8 mouse cellular contexts compared by ENCODE assay signal in genomic region chr11:5707530-5708353, GRCm38 (mm10). TPM values are rescaled to one million over a fixed set of nuclear protein-coding genes. Genes with fewer than 3 reads are reported as not detected.
DNase-seq lines count a peak whose midpoint lies in the region; ATAC-seq lines count a peak whose summit lies in the region.

No protein-coding gene starts in this region.

- intact Hi-C loops in left cerebral cortex, postnatal 25 days (cut with DNase I) = loop anchor here (5.0 kb wide), 2 partner anchors 165 to 220 kb away; partner anchors contain the start of gene Ccdc117

- peaks cover 11% of the 10 kb centered on the region for H3K4me1 ChIP-seq in intestine, embryonic 16.5 days (ENCODE audit: control insufficient read depth, insufficient read depth, low read length)

- DNase-seq in adrenal gland, adult 8-10 months = peak; percentile 77
- peak; percentile 91 for DNase-seq in embryo, embryonic 11.5 days (ENCODE audit: low read depth, low spot score)
- DNase-seq in gastrocnemius, postnatal 4 days (ENCODE audit: low spot score in 2 of 2) = peak; percentile 84 to 93
- peak; percentile 79 to 84 for DNase-seq in left cerebral cortex, postnatal 25 days (ENCODE audit: low spot score in 2 of 2)
- DNase-seq in mesoderm, embryonic 11.5 days (ENCODE audit: low read depth, low spot score) = peak; percentile 92
- DNase-seq in right cerebral cortex, postnatal 25 days = peak; percentile 87
- peak; percentile 79 to 88 for DNase-seq in urinary bladder, postnatal 36 days (ENCODE audit: low spot score in 2 of 2)

- peak; percentile 97 for ATAC-seq in intestine, embryonic 16.5 days

- H3K36me3 ChIP-seq in intestine, embryonic 16.5 days (ENCODE audit: control insufficient read depth, insufficient read depth, low read length) = peaks cover 7% of the 10 kb centered on the region; the same call in 1 of the 2 replicates

- H3K4me2 ChIP-seq in intestine, embryonic 16.5 days (ENCODE audit: low read depth, low read length) = peak overlapping the region; percentile 92

- H3K9me3 ChIP-seq in intestine, embryonic 16.5 days (ENCODE audit: control insufficient read depth, low read length) = no peaks in the 10 kb centered on the region

- H3K4me3 ChIP-seq in intestine, embryonic 16.5 days (ENCODE audit: low read length) = peak overlapping the region; percentile 99

- H3K27me3 ChIP-seq in intestine, embryonic 16.5 days (replicated peaks; ENCODE audit: control insufficient read depth, insufficient read depth, low read length) = no peaks in the 10 kb centered on the region

- 19% methylated on average over 48 of the region's 50 CpGs for WGBS in intestine, embryonic 16.5 days

- H3K27ac ChIP-seq in intestine, embryonic 16.5 days (ENCODE audit: low read length) = peak overlapping the region; percentile 69

- H3K9ac ChIP-seq in intestine, embryonic 16.5 days (ENCODE audit: low read depth, low read length) = peak overlapping the region; percentile 94

RNA-seq across cellular contexts. Expression of gene Mrps24, which starts 7.7 kb away (rescaled TPM):
- total RNA-seq in adrenal gland, adult 8-10 months (2022) = 100 to 1,000 TPM; 102 to 222 (median 154) TPM
- 10 to 100 TPM; 67.8 to 84.1 TPM for total RNA-seq in gastrocnemius, postnatal 4 days (2021)
- 219 and 236 TPM in 2 replicates for polyA plus RNA-seq in intestine, embryonic 16.5 days (2015; fragmentation: Nextera tagmentation; extraction: Ambion mirVana)
- total RNA-seq in left cerebral cortex, postnatal 25 days (2021) = 10 to 100 TPM; 69.2 to 76.5 TPM

RNA-seq across cellular contexts. Expression of gene Urgcp, which starts 54.4 kb away (rescaled TPM):
- 10 to 100 TPM; 63.6 to 83.8 (median 65.6) TPM for total RNA-seq in adrenal gland, adult 8-10 months (2022)
- total RNA-seq in gastrocnemius, postnatal 4 days (2021) = 10 to 100 TPM; 40.0 to 40.8 TPM
- 21.6 and 23.7 TPM in 2 replicates for polyA plus RNA-seq in intestine, embryonic 16.5 days (2015; fragmentation: Nextera tagmentation; extraction: Ambion mirVana)
- 10 to 100 TPM; 60.6 to 67.4 TPM for total RNA-seq in left cerebral cortex, postnatal 25 days (2021)

Comparison
In these comparisons a context has a peak if more than half of its experiments do, and no peak if none do; other contexts are left out.
1. Peak in every context shown above with its lines: DNase-seq, ATAC-seq, H3K4me3 ChIP-seq and H3K27ac ChIP-seq.